Comparison of ENCODE assay signal across 14 mouse cellular contexts in genomic region chr7:96677082-96677481, GRCm38 (mm10).
DNase-seq lines count a peak whose midpoint lies in the region; ATAC-seq and TF ChIP-seq lines count a peak whose summit lies in the region.
"Had no signal": no experiment of that assay in that cellular context is flagged by ENCODE, and none has a peak within 500 bp of the region (broad histone marks: within the 10 kb centered on the region; RNA-seq: fewer than 3 reads in every experiment).

No protein-coding gene starts in this region.

- peaks cover 11% of the 10 kb centered on the region for H3K4me1 ChIP-seq in heart, postnatal 0 days (ENCODE audit: control insufficient read depth, insufficient read depth)
- H3K4me1 ChIP-seq in heart, embryonic 10.5 days = peaks cover 32% of the 10 kb centered on the region
- no peaks in the 10 kb centered on the region for H3K4me1 ChIP-seq in intestine, postnatal 0 days (replicated peaks; ENCODE audit: control insufficient read depth, insufficient read depth, low read length)

- peak; percentile 80 for DNase-seq in heart, postnatal 0 days (ENCODE audit: low spot score)
- no peak for DNase-seq in heart, embryonic 10.5 days (ENCODE audit: low spot score)
- DNase-seq in right cerebral cortex, adult 18-20 months = peak; percentile 71
- DNase-seq in right cerebral cortex, postnatal 4 days = no peak
- DNase-seq in left cerebral cortex, postnatal 14 days (ENCODE audit: low spot score in 2 of 2) = peak; percentile 63 to 81
- DNase-seq: adrenal gland, postnatal 10 days; cerebellum, adult 11-12 months; thymus, postnatal 14 days had no signal

- 43% methylated on average over 2 of the region's 2 CpGs for WGBS in heart, postnatal 0 days
- 16% methylated on average over 2 of the region's 2 CpGs for WGBS in heart, embryonic 10.5 days
- WGBS in intestine, postnatal 0 days = 62% methylated on average over 2 of the region's 2 CpGs

- no peak overlapping the region for H3K4me2 ChIP-seq in heart, postnatal 0 days (ENCODE audit: low read depth, low read length)
- no peak overlapping the region for H3K4me2 ChIP-seq in intestine, postnatal 0 days (replicated peaks; ENCODE audit: low read depth)
- H3K4me2 ChIP-seq: forebrain, embryonic 12.5 days; limb, embryonic 13.5 days had no signal

- H3K27ac ChIP-seq in heart, postnatal 0 days (ENCODE audit: low read depth) = 0 out of 2 replicates have a peak overlapping the region, but pooled peaks have one; percentile 28
- H3K27ac ChIP-seq in heart, embryonic 10.5 days = no peak overlapping the region
- no peak overlapping the region for H3K27ac ChIP-seq in intestine, postnatal 0 days (ENCODE audit: low read depth, low read length)
- H3K27ac ChIP-seq: forebrain, embryonic 12.5 days; limb, embryonic 13.5 days had no signal

- ATAC-seq in heart, postnatal 0 days (ENCODE audit: insufficient read depth, low read depth) = peak; percentile 92
- ATAC-seq in activated CD4-positive, CD25-positive, alpha-beta regulatory T cell, adult 4 months = no peak
- no peak for ATAC-seq in intestine, postnatal 0 days
- ATAC-seq: inflammation-experienced regulatory T-cells, adult 6 months had no signal

- H3K36me3 ChIP-seq in heart, postnatal 0 days (replicated peaks; ENCODE audit: control insufficient read depth, insufficient read depth, low read length) = no peaks in the 10 kb centered on the region
- H3K36me3 ChIP-seq in heart, embryonic 10.5 days = no peaks in the 10 kb centered on the region
- H3K36me3 ChIP-seq in intestine, postnatal 0 days (ENCODE audit: control insufficient read depth, insufficient read depth) = no peaks in the 10 kb centered on the region
- H3K36me3 ChIP-seq: forebrain, embryonic 12.5 days; limb, embryonic 13.5 days had no signal

- no peak for TF ChIP-seq CTCF in heart, postnatal 0 days (IDR thresholded peaks at IDR 0.05; ENCODE audit: low read depth)
- no peak for TF ChIP-seq CTCF in intestine, postnatal 0 days (IDR thresholded peaks at IDR 0.05; ENCODE audit: low read depth)

- no peaks in the 10 kb centered on the region for H3K9me3 ChIP-seq in heart, postnatal 0 days (replicated peaks; ENCODE audit: control insufficient read depth, low read length)
- no peaks in the 10 kb centered on the region for H3K9me3 ChIP-seq in heart, embryonic 10.5 days
- H3K9me3 ChIP-seq in intestine, postnatal 0 days (ENCODE audit: control insufficient read depth) = no peaks in the 10 kb centered on the region
- H3K9me3 ChIP-seq: forebrain, embryonic 12.5 days; limb, embryonic 13.5 days had no signal

- H3K4me3 ChIP-seq in heart, postnatal 0 days (ENCODE audit: low read depth, low read length) = no peak overlapping the region
- no peak overlapping the region for H3K4me3 ChIP-seq in heart, embryonic 10.5 days
- H3K4me3 ChIP-seq in intestine, postnatal 0 days (ENCODE audit: low read depth, low read length) = no peak overlapping the region
- H3K4me3 ChIP-seq: forebrain, embryonic 12.5 days; limb, embryonic 13.5 days had no signal

- intact Hi-C loops in left cerebral cortex, postnatal 14 days (cut with DNase I) = loop anchor here (5.0 kb wide), 1 partner anchor 465 kb away; no protein-coding TSS in a partner anchor

- no peak overlapping the region for H3K9ac ChIP-seq in heart, postnatal 0 days (replicated peaks; ENCODE audit: low read depth, low read length)
- H3K9ac ChIP-seq in intestine, postnatal 0 days (ENCODE audit: low read depth, low read length) = no peak overlapping the region
- H3K9ac ChIP-seq: forebrain, embryonic 12.5 days; limb, embryonic 13.5 days had no signal

- TF ChIP-seq EP300 in heart, postnatal 0 days (IDR thresholded peaks at IDR 0.05; ENCODE audit: low read depth) = no peak

- H3K27me3 ChIP-seq in heart, postnatal 0 days (ENCODE audit: control insufficient read depth, insufficient read depth, low read length) = peaks cover 31% of the 10 kb centered on the region
- H3K27me3 ChIP-seq in heart, embryonic 10.5 days (ENCODE audit: insufficient read depth, poor library complexity, severe bottlenecking) = peaks cover 70% of the 10 kb centered on the region
- H3K27me3 ChIP-seq in intestine, postnatal 0 days (replicated peaks; ENCODE audit: control insufficient read depth, insufficient read depth, low read length) = no peaks in the 10 kb centered on the region
- H3K27me3 ChIP-seq: CH12.LX had no signal

Comparison
In these comparisons a context has a peak if more than half of its experiments do, and no peak if none do; other contexts are left out.
1. DNase-seq: peak in heart, postnatal 0 days (single experiment), right cerebral cortex, adult 18-20 months (single experiment) and left cerebral cortex, postnatal 14 days (2 of 2); none in heart, embryonic 10.5 days (single experiment) and right cerebral cortex, postnatal 4 days (single experiment).